Comparison of ENCODE assay signal across 17 mouse cellular contexts in the genomic region with DNA sequence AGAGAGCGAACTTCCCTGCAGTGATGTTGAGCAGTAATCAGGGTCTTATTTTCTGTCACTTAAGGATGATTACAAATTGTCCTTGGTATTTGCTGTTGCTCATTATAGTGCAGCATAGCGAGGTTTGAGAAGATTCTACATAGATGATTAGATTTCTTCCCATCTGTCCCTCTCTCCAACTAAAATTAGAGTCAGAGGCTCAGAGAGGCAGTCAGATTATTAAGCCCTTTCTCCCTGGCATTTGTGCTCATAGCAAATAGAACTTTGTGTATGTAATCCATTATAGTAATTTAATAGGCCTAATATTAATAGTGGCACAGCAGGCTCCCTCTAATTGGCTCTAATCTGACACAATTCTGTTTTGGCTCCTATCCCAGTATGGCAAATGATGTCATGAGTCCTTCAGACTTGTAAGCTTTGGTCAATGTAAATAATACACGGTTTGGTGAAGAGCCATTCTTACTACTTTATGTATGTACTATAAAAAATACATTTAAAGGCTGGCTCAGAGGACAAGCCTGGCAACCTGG. TPM values are rescaled to one million over a fixed set of nuclear protein-coding genes. Genes with fewer than 3 reads are reported as not detected.
"Had no signal": no experiment of that assay in that cellular context is flagged by ENCODE, and none has a peak within 500 bp of the region (broad histone marks: within the 10 kb centered on the region; RNA-seq: fewer than 3 reads in every experiment).

No protein-coding gene starts in this region.

- H3K4me1 ChIP-seq: limb, embryonic 13.5 days; midbrain, embryonic 13.5 days; neural tube, embryonic 15.5 days had no signal

- DNase-seq: kidney, adult 9 months; kidney, postnatal 36 days; left cerebral cortex, postnatal 4 days; lung, adult 18-20 months; lung, postnatal 14 days; right cerebral cortex, postnatal 25 days; thymus, postnatal 36 days had no signal

- H3K27me3 ChIP-seq: limb, embryonic 13.5 days; midbrain, embryonic 13.5 days; neural tube, embryonic 15.5 days had no signal

- H3K27ac ChIP-seq: kidney, postnatal 0 days; limb, embryonic 13.5 days; liver, embryonic 14.5 days; midbrain, embryonic 13.5 days; neural tube, embryonic 15.5 days had no signal

- H3K9me3 ChIP-seq: limb, embryonic 13.5 days; midbrain, embryonic 13.5 days; neural tube, embryonic 15.5 days had no signal

- H3K4me2 ChIP-seq: limb, embryonic 13.5 days; midbrain, embryonic 13.5 days; neural tube, embryonic 15.5 days had no signal

- ATAC-seq: midbrain, embryonic 13.5 days had no signal

- H3K4me3 ChIP-seq: limb, embryonic 13.5 days; midbrain, embryonic 13.5 days; myocyte; neural tube, embryonic 15.5 days had no signal

- H3K9ac ChIP-seq: limb, embryonic 13.5 days; liver, embryonic 14.5 days; midbrain, embryonic 13.5 days; neural tube, embryonic 15.5 days had no signal

RNA-seq across cellular contexts. Expression of a gene that starts 55.3 kb away (rescaled TPM):
- total RNA-seq: layer of hippocampus, postnatal 14 days; left cerebral cortex, postnatal 4 days; liver, adult 2 months had no signal
- polyA plus RNA-seq: liver, adult 2 months; small intestine, adult 2 months; thymus, postnatal 0 days had no signal
